Mouse (Mus musculus): ENCODE measurements around the gene Ascl2.

DNA sequence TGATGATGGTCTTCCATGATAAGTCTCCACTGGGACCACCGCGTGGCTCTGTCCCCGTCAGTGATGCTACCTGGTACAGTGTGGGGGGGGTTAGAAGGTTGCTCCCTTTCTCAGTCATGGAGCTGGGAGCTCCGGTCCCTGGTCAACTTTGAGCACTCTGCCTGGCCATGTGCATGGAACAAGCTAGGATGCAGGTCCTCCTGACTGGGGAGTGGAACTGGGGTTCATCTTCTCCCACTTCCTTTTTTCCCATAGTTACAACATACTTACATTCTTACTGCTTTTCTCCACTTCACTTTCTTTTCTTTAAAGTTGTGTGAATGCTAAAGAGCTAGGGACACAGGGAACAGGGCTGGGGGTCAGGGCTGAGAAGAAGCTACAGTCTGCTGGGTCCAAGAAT lies 16.1 kb upstream of the Ascl2 start:
- TF ChIP-seq CTCF (IDR thresholded peaks at IDR 0.05; ENCODE audit: control insufficient read depth, insufficient read depth, insufficient read length): no peak
- TF ChIP-seq CEBPB (IDR thresholded peaks at IDR 0.05; ENCODE audit: low read depth): no peak
- TF ChIP-seq MYOG (IDR thresholded peaks at IDR 0.05; ENCODE audit: control insufficient read depth, extremely low read depth, insufficient read length): no peak
- no peak for TF ChIP-seq USF1 (IDR thresholded peaks at IDR 0.05; ENCODE audit: low read depth)
- no peak for TF ChIP-seq MAX (IDR thresholded peaks at IDR 0.05)

Measured in C2C12 (cell line).